Mouse (Mus musculus): ENCODE measurements around the gene Olfr1326-ps1. TPM values are rescaled to one million over a fixed set of nuclear protein-coding genes. Genes with fewer than 3 reads are reported as not detected.

Olfr1326-ps1 gene
- not detected in 4 replicates for total RNA-seq (2023)

GRCm38 (mm10) chrX:74574788-74575187 is at the start of gene Olfr1326-ps1:
TSS of gene Olfr1326-ps1 (minus strand) at chrX:74574888.

GRCm38 (mm10) chrX:74592379-74592778 is 17.7 kb upstream of the Olfr1326-ps1 start, which contains the start of gene Olfr1325:
TSS of gene Olfr1325 (plus strand) at chrX:74592679.

Other genes starting within 250 kb of the Olfr1326-ps1 start
- 11.2 to 16.7 TPM (median 13.9 TPM) in 4 replicates for gene Plxna3, start 245.8 kb downstream of the Olfr1326-ps1 start, total RNA-seq (2023)
- gene Lage3, start 221.3 kb downstream of the Olfr1326-ps1 start, total RNA-seq (2023), result 24.2 to 28.3 TPM (median 26.3 TPM) in 4 replicates
- 28.4 to 32.0 TPM (median 29.2 TPM) in 4 replicates for gene Ubl4a, start 201.7 kb downstream of the Olfr1326-ps1 start, total RNA-seq (2023)
- gene Slc10a3, start 201.5 kb downstream of the Olfr1326-ps1 start, total RNA-seq (2023), result 19.4 to 23.8 TPM (median 20.6 TPM) in 4 replicates
- 17.2 to 25.1 TPM (median 20.4 TPM) in 4 replicates for gene Fam3a, start 181.6 kb downstream of the Olfr1326-ps1 start, total RNA-seq (2023)
- 47.5 to 53.2 TPM (median 49.5 TPM) in 4 replicates for gene Ikbkg, start 181.6 kb downstream of the Olfr1326-ps1 start, total RNA-seq (2023)
- 25.4 to 35.0 TPM (median 28.8 TPM) in 4 replicates for gene G6pdx, start 145.7 kb downstream of the Olfr1326-ps1 start, total RNA-seq (2023)
- not detected in 4 replicates for gene Gm6880, start 93.5 kb downstream of the Olfr1326-ps1 start, total RNA-seq (2023)
- not detected in 4 replicates for gene Olfr1325, start 17.8 kb upstream of the Olfr1326-ps1 start, total RNA-seq (2023)
- not detected in 4 replicates for gene Gm5640, start 70.7 kb upstream of the Olfr1326-ps1 start, total RNA-seq (2023)
- gene Gm6890, start 166.0 kb upstream of the Olfr1326-ps1 start, total RNA-seq (2023), result not detected in 4 replicates